Mouse (Mus musculus) stomach, embryonic 16.5 days (tissue): ENCODE measurements around the gene 4930519G04Rik. TPM values are rescaled to one million over a fixed set of nuclear protein-coding genes. Genes with fewer than 3 reads are reported as not detected.
"Not testable (repeated sequence)": the region's sequence is repeated elsewhere in the genome, so short reads cannot be mapped to it uniquely, and the experiment has no call there.

Source experiments
- ATAC-seq: fragments of 200-750 bp; cut with Nextera tagmentation; 2 replicates; pipeline ENCODE4 v1.8.0; 2017; ENCODE audit warnings: moderate number of reproducible peaks, moderate TSS enrichment; ENCODE audit not compliant: insufficient read depth, low FRiP score
- H3K27ac ChIP-seq: fragments of 300-500 bp; sonication (generic); 2 replicates; pipeline ENCODE4 v1.5.1; 2014; ENCODE audit warnings: low read length
- H3K27me3 ChIP-seq: fragments of 300-500 bp; sonication (generic); 2 replicates; pipeline ENCODE4 v1.6.1; 2014; ENCODE audit warnings: low read length, control low read depth, mixed read lengths; ENCODE audit not compliant: control insufficient read depth, insufficient read depth
- H3K36me3 ChIP-seq: fragments of 300-500 bp; sonication (generic); 2 replicates; pipeline ENCODE4 v1.6.1; 2014; ENCODE audit warnings: low read length; ENCODE audit not compliant: control insufficient read depth, insufficient read depth
- H3K4me1 ChIP-seq: fragments of 300-500 bp; sonication (generic); 2 replicates; pipeline ENCODE4 v1.6.1; 2014; ENCODE audit warnings: low read length, control low read depth, mixed read lengths; ENCODE audit not compliant: control insufficient read depth, insufficient read depth
- H3K4me2 ChIP-seq: fragments of 300-500 bp; sonication (generic); 2 replicates; pipeline ENCODE4 v1.6.1; 2014; ENCODE audit warnings: low read depth, low read length, mixed read lengths
- H3K4me3 ChIP-seq: fragments of 300-500 bp; sonication (generic); replicated peaks from 2 replicates; pipeline ENCODE4 v1.5.1; 2014; ENCODE audit warnings: mild to moderate bottlenecking, low read length
- H3K9ac ChIP-seq: fragments of 300-500 bp; sonication (generic); 2 replicates; pipeline ENCODE4 v1.6.1; 2014; ENCODE audit warnings: low read length
- H3K9me3 ChIP-seq: fragments of 300-500 bp; sonication (generic); replicated peaks from 2 replicates; pipeline ENCODE4 v1.6.1; 2016; ENCODE audit warnings: low read length, control low read depth; ENCODE audit not compliant: control insufficient read depth
- WGBS: fragments of 180-500 bp; shearing (Covaris S2); extraction: QIAGEN DNeasy Blood & Tissue Kit; methylation state at CpG from one replicate; pipeline ENCODE4 v1.1.7; 2014; 5-methylcytosine and 5-hydroxymethylcytosine counted together
- polyA plus RNA-seq: library from polyadenylated mRNA; unstranded; fragments of >200 nt; fragmentation: Nextera tagmentation; extraction: Ambion mirVana; gene quantifications from 2 replicates; pipeline ENCODE4 v1.2.1, GENCODE M21; 2015

Gene 4930519G04Rik
- not detected in 2 replicates for polyA plus RNA-seq

DNA sequence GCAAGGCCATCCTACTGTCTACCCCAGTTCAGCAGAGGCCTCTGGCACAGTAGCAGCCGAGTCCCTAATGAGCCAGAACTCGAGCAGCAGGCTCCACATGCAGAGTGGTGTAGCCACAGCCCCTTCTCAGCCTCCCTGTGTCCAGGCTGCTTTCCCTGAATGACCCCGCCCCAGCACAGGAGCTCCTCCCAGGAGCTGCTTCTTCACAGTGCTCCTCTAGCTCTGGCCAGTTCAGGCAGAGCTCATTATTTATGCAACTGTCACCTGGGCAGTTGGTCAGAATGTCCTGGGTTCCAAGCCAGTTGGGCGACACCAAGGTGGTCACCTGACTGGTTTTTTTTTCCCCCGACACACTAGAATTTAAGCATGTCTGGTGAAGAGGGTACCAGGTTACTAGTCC, at the start of gene 4930519G04Rik:
4930519G04Rik (plus strand) TSS at position 301 of the 400 bp plus-strand sequence.
- H3K9me3 ChIP-seq, H3K36me3 ChIP-seq, H3K27ac ChIP-seq, H3K4me2 ChIP-seq, ATAC-seq, H3K4me3 ChIP-seq, H3K4me1 ChIP-seq, H3K9ac ChIP-seq, H3K27me3 ChIP-seq: not testable (repeated sequence)
- 75% methylated on average over 3 of the region's 5 CpGs for WGBS

DNA sequence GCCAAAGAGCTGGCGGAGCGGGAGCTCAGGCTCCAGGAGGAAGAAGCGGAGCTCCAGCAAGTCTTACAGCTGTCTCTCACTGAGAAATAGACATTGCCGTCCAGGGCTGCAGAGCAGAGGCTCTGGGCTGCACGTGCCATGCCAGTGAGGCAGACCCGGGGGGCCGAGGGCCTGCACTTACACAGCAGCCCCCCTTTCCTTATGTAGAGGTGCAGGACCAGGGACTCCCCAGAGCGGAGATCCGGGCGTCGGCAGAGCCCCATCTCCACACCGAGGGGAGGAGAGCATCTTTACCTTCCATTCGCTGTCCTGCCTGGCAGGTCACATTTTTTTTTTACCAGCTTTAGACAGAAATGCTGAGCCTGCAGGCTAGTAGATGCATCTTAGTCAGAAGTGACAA, 49.1 kb upstream of the 4930519G04Rik start:
- no peaks in the 10 kb centered on the region for H3K9me3 ChIP-seq
- H3K27me3 ChIP-seq: no peaks in the 10 kb centered on the region
- H3K4me3 ChIP-seq: no peak overlapping the region
- no peak overlapping the region for H3K9ac ChIP-seq
- ATAC-seq: no peak
- no peak overlapping the region for H3K4me2 ChIP-seq
- WGBS: 91% methylated on average over 13 of the region's 13 CpGs
- H3K27ac ChIP-seq: no peak overlapping the region
- 0 out of 2 replicates have a peak, but pooled peaks cover 27% of the 10 kb centered on the region for H3K36me3 ChIP-seq
- H3K4me1 ChIP-seq: peaks cover 4% of the 10 kb centered on the region; the same call in 1 of the 2 replicates

- H3K27me3 ChIP-seq: no peaks in the 10 kb centered on the region
- no peak overlapping the region for H3K4me2 ChIP-seq
- no peaks in the 10 kb centered on the region for H3K9me3 ChIP-seq
- WGBS: 57% methylated on average over 3 of the region's 3 CpGs
- no peak overlapping the region for H3K9ac ChIP-seq
- ATAC-seq: no peak
- H3K36me3 ChIP-seq: 0 out of 2 replicates have a peak, but pooled peaks cover 24% of the 10 kb centered on the region
- no peak overlapping the region for H3K27ac ChIP-seq
- no peak overlapping the region for H3K4me3 ChIP-seq
- peaks cover 4% of the 10 kb centered on the region; the same call in 1 of the 2 replicates for H3K4me1 ChIP-seq
Measured at GRCm38 (mm10) chr5:114804958-114805357, 48.5 kb upstream of the 4930519G04Rik start.

DNA sequence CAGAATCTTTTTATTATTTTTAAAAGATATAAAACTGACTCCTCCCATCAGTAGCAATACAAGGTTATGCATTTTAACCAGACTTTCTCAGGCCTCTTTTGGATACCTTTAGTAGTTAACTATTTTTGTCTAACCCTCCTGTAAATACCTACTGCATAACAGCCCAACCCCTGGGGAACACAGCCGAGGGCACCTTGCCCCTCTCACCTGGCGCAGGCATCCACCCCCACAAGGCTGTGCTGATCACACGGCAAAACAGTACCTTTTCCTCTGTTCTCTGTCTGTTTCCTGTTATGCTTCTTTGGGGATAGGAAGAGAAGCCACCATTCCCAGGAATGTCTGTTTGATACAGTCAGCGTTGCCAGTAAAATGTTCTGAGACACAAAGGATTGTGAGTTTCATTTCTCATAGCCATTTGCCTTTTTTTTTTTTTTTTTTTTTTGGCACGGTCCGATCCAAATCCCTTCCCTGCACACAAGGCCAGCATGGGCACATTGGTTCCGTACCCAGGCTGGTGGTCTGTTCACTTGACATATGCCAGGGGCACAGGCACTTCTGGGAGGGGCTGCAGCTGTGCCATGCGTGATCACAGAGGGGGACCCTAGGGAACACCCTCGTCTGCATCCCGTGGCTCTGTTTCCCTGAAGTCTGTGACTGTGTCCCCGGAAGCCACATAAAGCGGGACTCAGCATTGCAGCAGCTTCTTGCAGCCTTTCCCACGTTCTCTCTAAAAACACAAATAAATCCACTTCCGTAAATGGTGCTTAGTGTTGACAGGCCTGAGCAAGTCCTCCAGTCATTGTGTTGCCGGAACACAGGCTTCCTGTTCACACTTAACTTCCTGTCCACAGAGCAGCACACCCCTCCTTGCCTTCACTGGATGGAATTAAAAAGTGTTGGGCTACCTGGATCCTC, 47.8 kb upstream of the 4930519G04Rik start:
- Histone ChIP-seq H3K9ac (no peak overlapping the region), H3K27me3 (no peaks in the 10 kb centered on the region), H3K4me1 (peaks cover 4% of the 10 kb centered on the region; the same call in 1 of the 2 replicates), H3K4me2 (no peak overlapping the region), H3K36me3 (0 out of 2 replicates have a peak, but pooled peaks cover 24% of the 10 kb centered on the region), H3K27ac (peak overlapping the region; percentile 69; the same call in 1 of the 2 replicates), H3K9me3 (no peaks in the 10 kb centered on the region), H3K4me3 (no peak overlapping the region)
- ATAC-seq: no peak
- WGBS: 68% methylated on average over 15 of the region's 15 CpGs

GRCm38 (mm10) chr5:114806636-114807035, 46.8 kb upstream of the 4930519G04Rik start:
- Histone ChIP-seq H3K36me3 (0 out of 2 replicates have a peak, but pooled peaks cover 22% of the 10 kb centered on the region), H3K4me1 (no peaks in the 10 kb centered on the region), H3K9me3 (no peaks in the 10 kb centered on the region), H3K4me2 (peak overlapping the region; percentile 16; the same call in 1 of the 2 replicates), H3K9ac (no peak overlapping the region), H3K4me3 (no peak overlapping the region), H3K27me3 (no peaks in the 10 kb centered on the region), H3K27ac (peak overlapping the region; percentile 49; the same call in 1 of the 2 replicates)
- no peak for ATAC-seq
- WGBS: 82% methylated on average over 8 of the region's 8 CpGs

- Histone ChIP-seq H3K4me3 (no peak overlapping the region), H3K27me3 (no peaks in the 10 kb centered on the region), H3K27ac (0 out of 2 replicates have a peak overlapping the region, but pooled peaks have one; percentile 24), H3K9me3 (no peaks in the 10 kb centered on the region), H3K4me2 (no peak overlapping the region), H3K36me3 (0 out of 2 replicates have a peak, but pooled peaks cover 19% of the 10 kb centered on the region), H3K9ac (no peak overlapping the region), H3K4me1 (no peaks in the 10 kb centered on the region)
- 55% methylated on average over 9 of the region's 9 CpGs for WGBS
- ATAC-seq: no peak
Measured at GRCm38 (mm10) chr5:114807063-114807462, 46.4 kb upstream of the 4930519G04Rik start.

DNA sequence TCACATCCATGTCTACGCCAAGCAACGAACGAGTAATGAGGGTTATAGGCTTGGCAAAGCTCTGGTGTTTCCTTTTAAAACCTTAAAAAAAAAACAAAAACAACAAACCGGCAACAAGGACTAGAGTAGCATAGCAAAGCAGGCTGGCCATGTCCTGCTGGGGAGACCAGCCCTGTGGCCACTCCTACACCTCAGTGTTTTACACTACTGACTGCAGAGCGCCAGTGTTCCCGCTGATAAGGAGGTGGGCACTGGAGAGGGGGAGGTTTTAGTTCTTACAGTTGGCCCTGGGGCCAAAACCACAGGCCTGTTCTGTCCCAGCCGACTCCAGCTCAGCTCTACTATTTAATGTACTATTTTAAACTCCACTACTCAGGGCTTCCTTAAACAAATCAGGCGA, 46.0 kb upstream of the 4930519G04Rik start:
- peak; percentile 61; the same call in 1 of the 2 replicates for ATAC-seq
- 37% methylated on average over 8 of the region's 8 CpGs for WGBS
- Histone ChIP-seq H3K4me3 (no peak overlapping the region), H3K36me3 (0 out of 2 replicates have a peak, but pooled peaks cover 15% of the 10 kb centered on the region), H3K9ac (no peak overlapping the region), H3K9me3 (no peaks in the 10 kb centered on the region), H3K4me1 (no peaks in the 10 kb centered on the region), H3K27me3 (no peaks in the 10 kb centered on the region), H3K27ac (0 out of 2 replicates have a peak overlapping the region, but pooled peaks have one; percentile 24), H3K4me2 (no peak overlapping the region)

GRCm38 (mm10) chr5:114807893-114808292, 45.6 kb upstream of the 4930519G04Rik start:
- Histone ChIP-seq H3K4me1 (no peaks in the 10 kb centered on the region), H3K27ac (no peak overlapping the region), H3K4me3 (no peak overlapping the region), H3K9me3 (no peaks in the 10 kb centered on the region), H3K9ac (no peak overlapping the region), H3K4me2 (no peak overlapping the region), H3K27me3 (no peaks in the 10 kb centered on the region), H3K36me3 (0 out of 2 replicates have a peak, but pooled peaks cover 14% of the 10 kb centered on the region)
- no peak for ATAC-seq
- 70% methylated on average over 6 of the region's 6 CpGs for WGBS

DNA sequence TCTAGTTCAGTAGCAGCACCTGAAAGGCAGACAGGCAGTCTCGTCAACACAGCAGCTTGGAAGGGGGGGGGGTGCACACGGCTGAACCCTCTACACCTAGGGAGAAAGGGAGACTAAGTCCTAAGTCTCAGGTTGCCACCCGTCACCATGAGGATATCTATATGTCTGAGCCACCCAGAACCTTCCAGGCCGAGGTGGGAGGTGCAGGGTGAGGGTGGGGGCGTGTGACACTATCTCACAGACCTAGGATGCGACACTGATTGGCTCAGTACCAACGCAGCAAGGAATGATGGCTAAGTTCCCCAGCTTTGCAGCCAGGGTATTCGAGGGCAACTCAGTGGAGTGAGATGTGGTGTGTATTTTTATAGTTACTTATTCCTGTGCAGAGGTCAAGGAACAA, 45.1 kb upstream of the 4930519G04Rik start:
- Histone ChIP-seq H3K9me3 (no peaks in the 10 kb centered on the region), H3K4me3 (no peak overlapping the region), H3K36me3 (0 out of 2 replicates have a peak, but pooled peaks cover 11% of the 10 kb centered on the region), H3K4me2 (no peak overlapping the region), H3K27me3 (no peaks in the 10 kb centered on the region), H3K27ac (no peak overlapping the region), H3K4me1 (no peaks in the 10 kb centered on the region), H3K9ac (no peak overlapping the region)
- no peak for ATAC-seq
- WGBS: 80% methylated on average over 8 of the region's 8 CpGs
